Mouse (Mus musculus) limb, embryonic 11.5 days (tissue): ENCODE data around the gene Acsl4. TPM values are rescaled to one million over a fixed set of nuclear protein-coding genes. Genes with fewer than 3 reads are reported as not detected.

ENCODE experiments used
- ATAC-seq: fragments of 200-750 bp; cut with Nextera tagmentation; 2 replicates; pipeline ENCODE4 v1.8.0; 2017; ENCODE audit warnings: low read depth; ENCODE audit not compliant: insufficient number of reproducible peaks, low FRiP score, low TSS enrichment
- DNase-seq: peaks from one replicate; pipeline ENCODE4 v3.0.0-alpha.2; 2015; ENCODE audit warnings: low spot score
- H3K27ac ChIP-seq: fragments of 300-500 bp; sonication (generic); replicated peaks from 2 replicates; pipeline ENCODE4 v1.5.1; 2014; ENCODE audit warnings: low read depth, mild to moderate bottlenecking, low read length
- H3K27me3 ChIP-seq: fragments of 300-500 bp; sonication (generic); 2 replicates; pipeline ENCODE4 v1.6.1; 2014; ENCODE audit warnings: mild to moderate bottlenecking, low read length, mixed read lengths; ENCODE audit not compliant: control insufficient read depth, insufficient read depth
- H3K36me3 ChIP-seq: fragments of 300-500 bp; sonication (generic); 2 replicates; pipeline ENCODE4 v1.6.1; 2014; ENCODE audit warnings: mild to moderate bottlenecking, low read length, moderate library complexity, mixed read lengths; ENCODE audit not compliant: control insufficient read depth, insufficient read depth
- H3K4me1 ChIP-seq: fragments of 300-500 bp; sonication (generic); 2 replicates; pipeline ENCODE4 v1.6.1; 2014; ENCODE audit warnings: low read length, mixed read lengths; ENCODE audit not compliant: control insufficient read depth, insufficient read depth
- H3K4me2 ChIP-seq: fragments of 300-500 bp; sonication (generic); 2 replicates; pipeline ENCODE4 v1.6.1; 2014; ENCODE audit warnings: low read depth, mild to moderate bottlenecking, moderate library complexity; ENCODE audit not compliant: severe bottlenecking
- H3K4me3 ChIP-seq: fragments of 300-500 bp; sonication (generic); 2 replicates; pipeline ENCODE4 v1.5.1; 2014; ENCODE audit warnings: low read depth, low read length
- H3K9ac ChIP-seq: fragments of 300-500 bp; sonication (generic); 2 replicates; pipeline ENCODE4 v1.6.1; 2014; ENCODE audit warnings: mild to moderate bottlenecking, low read length
- H3K9me3 ChIP-seq: fragments of 300-500 bp; sonication (generic); 2 replicates; pipeline ENCODE4 v1.6.1; 2016; ENCODE audit warnings: low read length; ENCODE audit not compliant: control insufficient read depth
- WGBS: fragments of 180-500 bp; shearing (Covaris S2); extraction: QIAGEN DNeasy Blood & Tissue Kit; methylation state at CpG from one replicate; pipeline ENCODE4 v1.1.7; 2014; 5-methylcytosine and 5-hydroxymethylcytosine counted together
- polyA plus RNA-seq: library from polyadenylated mRNA; unstranded; fragments of >200 nt; fragmentation: Nextera tagmentation; extraction: Ambion mirVana; gene quantifications from 2 replicates; pipeline ENCODE4 v1.2.1, GENCODE M21; 2014

Acsl4 gene
- polyA plus RNA-seq, result 13.6 and 13.8 TPM in 2 replicates

- DNase-seq, result peak; percentile 87
- Histone ChIP-seq H3K27me3 (peaks cover 10% of the 10 kb centered on the region), H3K36me3 (no peaks in the 10 kb centered on the region), H3K4me1 (no peaks in the 10 kb centered on the region), H3K9ac (peak within 1 kb of the TSS; percentile 52), H3K9me3 (no peaks in the 10 kb centered on the region), H3K4me3 (peak within 1 kb of the TSS; percentile 53), H3K4me2 (peak within 1 kb of the TSS; percentile 50), H3K27ac (0 out of 2 replicates have a peak within 1 kb of the TSS, but pooled peaks have one; percentile 39)
- peak; percentile 94 for ATAC-seq
- WGBS, result 14% methylated on average over 51 of the region's 59 CpGs
Observed at GRCm38 (mm10) chrX:142390247-142390908, at the start of gene Acsl4. Gene Acsl4, minus strand, starts transcription at chrX:142390535.

GRCm38 (mm10) chrX:142437971-142438504, 47.7 kb upstream of the Acsl4 start:
- Histone ChIP-seq H3K4me1 (no peaks in the 10 kb centered on the region), H3K4me3 (no peak overlapping the region), H3K27ac (no peak overlapping the region), H3K4me2 (no peak overlapping the region), H3K27me3 (peaks cover 2% of the 10 kb centered on the region; the same call in 1 of the 2 replicates), H3K9ac (no peak overlapping the region), H3K36me3 (no peaks in the 10 kb centered on the region), H3K9me3 (no peaks in the 10 kb centered on the region)
- no peak for DNase-seq
- no peak for ATAC-seq
- WGBS, result 46% methylated on average over 4 of the region's 4 CpGs

DNA sequence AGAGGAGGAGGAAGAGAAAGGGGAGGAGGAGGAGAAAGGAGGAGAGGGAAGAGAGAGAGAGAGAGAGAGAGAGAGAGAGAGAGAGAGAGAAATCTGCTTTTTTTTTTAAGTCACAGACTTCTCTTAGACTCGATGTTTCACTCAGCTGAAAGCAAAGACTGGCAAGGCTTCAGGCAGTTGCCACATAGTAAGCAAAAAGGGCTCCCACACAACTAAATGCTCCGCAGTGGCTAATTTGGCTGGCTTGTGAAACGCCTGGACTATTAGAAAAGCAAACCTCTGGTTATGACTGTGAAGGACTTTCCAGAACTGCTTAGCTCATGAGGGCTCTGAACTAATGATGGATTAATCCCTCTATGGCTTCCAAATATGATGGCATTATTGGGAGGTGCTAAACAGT, 42.5 kb upstream of the Acsl4 start:
- ATAC-seq, result no peak
- Histone ChIP-seq H3K36me3 (no peaks in the 10 kb centered on the region), H3K4me2 (no peak overlapping the region), H3K9me3 (no peaks in the 10 kb centered on the region), H3K27me3 (peaks cover 2% of the 10 kb centered on the region; the same call in 1 of the 2 replicates), H3K4me1 (no peaks in the 10 kb centered on the region), H3K9ac (no peak overlapping the region), H3K4me3 (no peak overlapping the region), H3K27ac (no peak overlapping the region)
- no peak for DNase-seq
- 80% methylated on average over 3 of the region's 3 CpGs for WGBS

GRCm38 (mm10) chrX:142427111-142427510, 36.8 kb upstream of the Acsl4 start:
- Histone ChIP-seq H3K9me3 (no peaks in the 10 kb centered on the region), H3K4me2 (no peak overlapping the region), H3K9ac (no peak overlapping the region), H3K4me1 (no peaks in the 10 kb centered on the region), H3K4me3 (no peak overlapping the region), H3K27me3 (0 out of 2 replicates have a peak, but pooled peaks cover 3% of the 10 kb centered on the region), H3K27ac (no peak overlapping the region), H3K36me3 (no peaks in the 10 kb centered on the region)
- no peak for ATAC-seq
- WGBS, result 81% methylated on average over 4 of the region's 4 CpGs
- DNase-seq, result no peak

- Histone ChIP-seq H3K4me2 (no peak overlapping the region), H3K27ac (no peak overlapping the region), H3K4me1 (no peaks in the 10 kb centered on the region), H3K4me3 (no peak overlapping the region), H3K36me3 (no peaks in the 10 kb centered on the region), H3K27me3 (0 out of 2 replicates have a peak, but pooled peaks cover 3% of the 10 kb centered on the region), H3K9ac (no peak overlapping the region), H3K9me3 (no peaks in the 10 kb centered on the region)
- 86% methylated on average over 4 of the region's 4 CpGs for WGBS
- no peak for DNase-seq
- no peak for ATAC-seq
Observed at GRCm38 (mm10) chrX:142426628-142427027, 36.3 kb upstream of the Acsl4 start.

DNA sequence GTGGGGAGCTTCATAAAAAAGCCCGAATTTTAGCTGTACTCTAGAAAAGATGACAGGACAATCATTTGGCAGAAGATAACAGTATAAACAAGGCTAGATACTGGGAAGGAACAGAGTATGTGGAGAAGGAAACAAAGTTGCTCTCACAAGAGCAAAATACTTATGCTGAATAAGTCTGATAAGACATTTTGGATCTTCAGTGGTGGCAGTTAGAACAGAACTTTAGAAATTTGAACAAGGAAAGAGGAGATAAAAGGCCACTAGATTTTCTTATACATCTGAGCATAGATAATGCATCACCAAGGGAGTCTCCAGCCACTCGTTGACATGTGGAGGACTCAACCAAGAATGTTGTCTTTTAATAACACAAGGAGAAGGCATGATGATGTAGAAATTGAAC, 23.5 kb upstream of the Acsl4 start:
- WGBS, result 77% methylated on average over 2 of the region's 2 CpGs
- no peak overlapping the region for H3K9ac ChIP-seq
- no peak for ATAC-seq
- no peak for DNase-seq
- H3K27ac ChIP-seq, result no peak overlapping the region
- H3K9me3 ChIP-seq, result no peaks in the 10 kb centered on the region
- no peaks in the 10 kb centered on the region for H3K4me1 ChIP-seq
- no peaks in the 10 kb centered on the region; the same call in 1 of the 2 replicates for H3K27me3 ChIP-seq
- H3K36me3 ChIP-seq, result no peaks in the 10 kb centered on the region
- H3K4me2 ChIP-seq, result no peak overlapping the region
- H3K4me3 ChIP-seq, result no peak overlapping the region

DNA sequence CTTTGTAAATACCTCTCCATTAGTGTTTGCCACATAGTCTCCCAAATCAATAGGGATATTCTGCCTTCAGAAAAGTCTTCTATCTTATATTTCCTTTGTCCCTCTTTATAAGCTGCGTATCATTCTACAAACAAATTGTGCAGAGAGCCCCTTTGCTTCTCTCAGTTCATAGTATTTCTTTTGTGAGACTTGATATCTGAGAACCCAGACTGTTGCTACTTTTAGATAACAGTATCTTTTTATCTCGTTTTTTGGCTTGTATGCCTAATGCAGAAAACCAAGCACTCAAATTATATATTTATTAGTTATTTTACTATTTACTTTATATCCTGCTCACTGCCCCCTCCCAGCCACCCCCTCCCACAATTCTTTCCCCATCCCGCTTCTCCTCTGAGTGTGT, 19.7 kb upstream of the Acsl4 start:
- 80% methylated on average over 3 of the region's 3 CpGs for WGBS
- Histone ChIP-seq H3K27ac (no peak overlapping the region), H3K27me3 (peaks cover 2% of the 10 kb centered on the region), H3K4me1 (no peaks in the 10 kb centered on the region), H3K4me3 (no peak overlapping the region), H3K36me3 (no peaks in the 10 kb centered on the region), H3K9me3 (no peaks in the 10 kb centered on the region), H3K9ac (no peak overlapping the region), H3K4me2 (no peak overlapping the region)
- no peak for DNase-seq
- no peak for ATAC-seq

GRCm38 (mm10) chrX:142409338-142409737, 19.0 kb upstream of the Acsl4 start:
- no peaks in the 10 kb centered on the region for H3K4me1 ChIP-seq
- H3K27me3 ChIP-seq, result peaks cover 2% of the 10 kb centered on the region
- no peak overlapping the region for H3K27ac ChIP-seq
- H3K9me3 ChIP-seq, result no peaks in the 10 kb centered on the region
- H3K4me2 ChIP-seq, result no peak overlapping the region
- H3K36me3 ChIP-seq, result no peaks in the 10 kb centered on the region
- DNase-seq (no peak), ATAC-seq (no peak)
- WGBS, result 89% methylated on average over 3 of the region's 3 CpGs
- no peak overlapping the region for H3K4me3 ChIP-seq
- H3K9ac ChIP-seq, result no peak overlapping the region
